Mouse (Mus musculus): ENCODE measurements around the gene Zc2hc1b.
"Not testable (repeated sequence)": the region's sequence is repeated elsewhere in the genome, so short reads cannot be mapped to it uniquely, and the experiment has no call there.

Zc2hc1b gene

DNA sequence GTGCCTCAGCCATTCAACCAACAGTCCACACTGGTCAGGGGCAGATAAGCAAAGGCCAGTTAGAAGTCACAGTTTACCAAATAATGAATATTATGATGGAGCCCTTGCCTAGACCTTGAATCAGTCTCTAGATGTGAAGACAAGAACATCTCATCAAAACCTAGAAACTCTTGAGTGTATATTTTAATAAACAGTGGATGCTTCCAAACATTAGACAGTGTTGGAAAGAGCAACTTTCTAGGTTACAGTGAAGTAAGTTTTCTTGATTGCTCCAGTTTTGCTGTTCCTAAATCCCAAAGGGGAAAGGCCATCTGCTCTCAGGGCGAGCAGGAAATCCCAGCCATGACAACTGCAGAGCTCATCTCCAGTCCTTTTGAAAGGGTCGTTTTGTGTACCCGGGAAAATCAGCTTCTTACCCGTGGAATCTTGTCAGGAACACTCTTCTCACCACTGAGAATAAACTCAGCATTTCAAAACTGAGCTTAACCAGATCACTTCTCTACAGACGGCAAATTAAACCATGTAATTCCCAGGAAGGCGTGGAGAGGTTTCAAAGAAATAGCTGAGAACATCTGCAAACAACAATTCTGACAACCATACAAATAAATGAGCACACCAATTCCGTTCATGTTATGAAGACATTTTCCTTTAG, at the start of gene Zc2hc1b:
Gene Zc2hc1b, minus strand, starts transcription at position 51 of the 652 bp plus-strand sequence.
- DNase-seq, result no peak

DNA sequence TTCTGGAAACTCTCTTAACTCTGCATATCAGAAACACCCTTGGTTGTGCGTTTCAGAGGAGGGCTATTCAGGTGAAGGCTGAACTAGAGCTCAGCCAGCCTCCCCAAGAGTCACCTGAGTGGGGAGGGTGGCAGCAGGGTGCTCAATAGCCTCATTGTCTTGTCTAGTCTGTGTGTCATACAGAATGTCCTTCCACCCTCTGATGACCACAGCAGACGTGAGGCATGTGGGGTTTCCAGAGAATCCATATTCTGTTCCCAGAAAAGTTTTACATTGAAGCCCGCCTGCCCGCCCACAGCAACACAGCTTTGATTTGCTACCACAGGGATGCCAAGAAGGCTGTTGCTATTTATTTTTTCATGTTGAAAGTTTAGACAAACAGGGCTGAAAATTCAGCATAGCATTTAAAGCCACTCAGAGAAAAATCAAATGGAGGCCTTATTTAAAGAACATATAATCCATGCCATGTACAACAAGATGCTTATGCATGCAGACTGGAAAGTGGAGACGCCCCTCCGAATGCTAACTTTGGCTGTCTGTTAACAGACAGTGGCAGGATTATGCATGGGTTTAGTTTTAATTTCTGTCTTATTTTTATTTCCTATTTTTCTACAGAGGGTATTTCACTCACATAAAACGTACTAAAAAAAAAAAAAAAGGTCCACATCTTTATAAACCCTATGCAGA, 47.7 kb upstream of the Zc2hc1b start:
- DNase-seq, result no peak

- no peak for DNase-seq
These were observed 44.3 kb upstream of the Zc2hc1b start for GRCm38 (mm10) chr10:13222135-13222534.

GRCm38 (mm10) chr10:13220061-13220460, 42.2 kb upstream of the Zc2hc1b start:
- DNase-seq, result no peak

GRCm38 (mm10) chr10:13213956-13214355, 36.1 kb upstream of the Zc2hc1b start:
- DNase-seq, result no peak

DNA sequence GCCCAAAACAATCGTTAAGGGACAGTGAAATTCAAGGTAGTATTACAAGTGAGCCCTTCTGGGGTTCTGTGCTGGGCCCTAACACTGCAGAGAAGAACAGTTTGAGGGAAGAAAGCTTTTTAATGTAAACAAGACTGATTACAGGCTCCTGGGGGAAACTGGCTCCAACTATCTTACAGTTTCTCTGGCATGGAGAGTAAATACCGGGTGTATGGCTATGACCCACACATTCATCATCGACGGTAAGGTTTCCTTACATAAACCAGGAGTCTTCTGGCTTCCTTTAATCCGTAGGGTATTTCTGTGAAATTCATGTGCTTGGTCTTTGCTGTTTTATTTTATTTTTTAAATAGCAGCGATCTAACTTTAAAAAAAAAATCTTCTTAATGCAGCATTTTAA, 35.0 kb upstream of the Zc2hc1b start:
- no peak for DNase-seq

DNA sequence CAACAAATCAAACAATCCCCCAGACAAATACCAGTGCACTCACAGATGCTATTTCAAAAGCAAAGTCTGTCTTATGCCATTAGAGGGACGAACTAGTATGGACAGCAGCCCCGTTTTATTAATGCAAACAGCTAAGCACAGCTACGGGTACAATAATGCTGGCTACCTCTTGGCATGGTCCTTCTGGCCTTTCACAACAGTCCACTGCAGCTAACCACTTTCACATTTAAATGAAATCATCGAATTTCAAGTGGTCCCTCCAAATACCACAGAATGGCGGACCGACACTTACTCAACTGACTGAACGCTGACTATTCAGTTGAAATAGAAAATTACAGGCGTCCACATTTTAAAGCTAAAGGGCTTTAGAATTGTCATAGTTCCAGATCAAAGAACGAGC, 34.5 kb upstream of the Zc2hc1b start:
- DNase-seq, result no peak

DNA sequence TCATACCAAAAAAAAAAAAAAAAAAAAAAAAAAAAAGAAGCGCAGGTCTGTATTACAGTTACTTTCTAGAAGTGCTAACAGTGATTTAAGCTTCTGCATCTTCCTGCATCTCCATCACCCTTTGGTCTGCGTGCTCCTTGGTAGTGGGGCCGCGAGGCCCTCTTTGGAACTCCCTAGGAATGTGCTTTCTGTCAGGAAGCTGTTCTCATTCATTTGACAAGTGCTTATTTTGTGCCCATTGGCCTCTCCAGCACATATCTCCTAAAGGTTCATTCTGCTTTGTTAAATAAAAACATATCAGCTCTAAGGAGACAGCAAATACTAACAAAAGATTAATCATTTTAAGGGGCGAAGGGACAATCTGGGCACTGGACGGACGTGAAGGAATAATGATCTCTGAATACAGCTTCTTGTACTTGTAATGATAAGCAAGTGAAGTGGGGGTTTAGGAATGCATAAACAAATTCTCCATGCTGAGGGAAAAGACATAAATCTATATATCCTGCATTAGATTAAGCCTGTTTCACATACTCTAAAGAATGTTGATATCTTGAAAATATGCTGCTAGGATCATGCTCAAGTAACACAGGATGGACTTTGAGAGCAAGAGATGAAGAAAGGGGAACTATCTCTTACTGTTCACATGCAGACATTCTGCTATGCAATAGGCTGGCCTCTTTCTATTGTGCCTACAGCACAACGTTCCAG, 32.3 kb upstream of the Zc2hc1b start:
- no peak for DNase-seq

- no peak for DNase-seq
These were observed 31.7 kb upstream of the Zc2hc1b start for GRCm38 (mm10) chr10:13209506-13209905.

GRCm38 (mm10) chr10:13209061-13209460, 31.2 kb upstream of the Zc2hc1b start:
- DNase-seq, result no peak

- DNase-seq, result no peak
These were observed 24.0 kb upstream of the Zc2hc1b start for GRCm38 (mm10) chr10:13201741-13202293.

DNA sequence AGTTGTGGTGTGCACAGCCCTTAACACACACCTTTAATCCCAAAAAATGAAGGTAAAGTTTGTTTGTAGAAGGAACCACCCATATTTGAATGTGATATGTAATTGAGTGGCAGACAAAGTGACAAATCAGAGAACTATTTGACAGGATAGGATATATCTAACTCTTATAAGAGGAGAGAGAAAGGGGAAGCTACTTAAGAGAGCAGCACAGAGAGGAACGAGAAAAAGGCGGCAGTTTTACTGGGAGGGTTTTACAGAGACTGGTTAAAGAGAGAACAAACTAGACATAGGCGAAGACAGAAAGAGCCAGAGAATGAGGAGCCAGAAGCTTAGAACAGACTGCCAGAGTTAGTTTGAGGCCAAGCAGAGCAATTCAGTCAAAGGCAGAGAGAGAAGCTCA, 23.0 kb upstream of the Zc2hc1b start:
- DNase-seq, result no peak

DNA sequence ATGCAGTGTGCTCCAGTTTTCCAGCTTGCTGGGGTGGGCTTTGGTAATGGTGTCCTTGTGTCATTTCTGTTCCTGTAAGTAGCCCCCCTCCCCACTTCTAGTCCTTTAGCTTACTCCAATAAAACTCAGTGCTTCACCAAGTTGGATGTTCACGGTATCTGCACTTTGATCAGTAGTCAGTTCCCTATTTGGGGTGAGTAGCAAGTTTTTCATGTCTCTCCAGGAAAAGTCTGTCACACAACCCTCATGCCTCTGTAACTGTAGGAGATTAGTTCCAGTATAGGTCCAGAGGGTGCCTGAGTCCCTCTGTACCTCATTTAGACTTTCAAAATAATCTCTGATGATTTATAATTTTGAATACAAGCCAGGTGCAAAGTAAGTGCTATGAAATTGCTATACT, 21.4 kb upstream of the Zc2hc1b start:
- no peak for DNase-seq

- DNase-seq, result no peak
These were observed 19.2 kb upstream of the Zc2hc1b start for GRCm38 (mm10) chr10:13196872-13197507.

- DNase-seq, result not testable (repeated sequence)
These were observed 15.7 kb upstream of the Zc2hc1b start for GRCm38 (mm10) chr10:13193496-13193895.

GRCm38 (mm10) chr10:13192731-13193351, 15.0 kb upstream of the Zc2hc1b start, which contains the start of gene Ltv1:
TSS of gene Ltv1 (minus strand) at chr10:13193168.
- peak; percentile 96 for DNase-seq

GRCm38 (mm10) chr10:13189881-13190280, 12.1 kb upstream of the Zc2hc1b start:
- DNase-seq, result no peak

- no peak for DNase-seq
These were observed 8.9 kb upstream of the Zc2hc1b start for GRCm38 (mm10) chr10:13186754-13187153.

DNA sequence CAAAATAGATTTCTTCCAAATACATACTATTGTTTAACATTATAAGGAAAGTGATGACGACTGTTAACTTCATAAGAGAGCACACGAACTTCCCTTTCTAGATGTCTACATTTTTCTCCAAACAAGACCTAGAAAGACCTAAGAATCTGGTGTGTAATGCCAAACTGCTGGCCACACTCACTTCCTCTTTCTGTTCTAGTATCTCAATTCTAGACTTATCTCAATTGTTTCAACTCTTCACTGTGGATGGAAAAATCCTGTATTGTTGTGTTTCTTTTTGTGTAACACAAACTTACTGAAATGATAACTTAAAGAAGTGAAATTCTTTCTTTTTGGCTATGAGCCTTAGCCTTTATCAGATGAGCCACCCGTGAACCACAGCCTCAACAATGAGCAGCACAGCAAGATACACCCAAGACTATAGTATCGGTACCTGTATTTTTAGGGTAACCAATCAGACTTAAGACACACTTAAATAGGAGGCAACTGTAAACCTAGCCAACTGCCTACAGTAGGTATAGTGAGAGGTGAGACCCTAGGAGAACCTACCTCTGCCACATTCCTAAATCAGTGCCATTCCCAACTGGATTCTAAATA, 6.4 kb upstream of the Zc2hc1b start:
- DNase-seq, result no peak

DNA sequence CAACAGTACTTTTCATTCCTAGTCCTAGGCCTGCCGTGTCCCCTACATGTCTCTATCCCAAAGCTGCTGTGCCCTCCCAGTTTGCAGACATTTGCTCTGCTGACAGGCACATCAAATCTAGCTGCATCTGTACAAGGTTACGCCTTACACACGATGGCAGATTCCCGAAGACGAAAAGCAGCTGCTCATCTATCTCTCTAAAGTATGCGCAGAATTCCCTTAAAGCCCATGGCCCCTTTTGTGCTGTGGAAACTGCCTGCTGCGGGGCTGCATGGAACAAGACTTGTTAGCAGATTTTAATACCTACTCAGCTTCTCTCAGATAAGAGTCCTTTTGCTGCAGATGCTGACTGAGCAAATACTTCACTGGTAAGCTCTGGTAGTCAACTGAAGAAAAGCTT, 2.4 kb upstream of the Zc2hc1b start:
- DNase-seq, result no peak

GRCm38 (mm10) chr10:13175866-13176265, 2.0 kb downstream of the Zc2hc1b start:
- no peak for DNase-seq

- no peak for DNase-seq
These were observed 5.0 kb downstream of the Zc2hc1b start for GRCm38 (mm10) chr10:13172798-13173221.

Data from kidney, adult 18-20 months (tissue).